8 mouse cellular contexts compared by ENCODE assay signal in the genomic region with DNA sequence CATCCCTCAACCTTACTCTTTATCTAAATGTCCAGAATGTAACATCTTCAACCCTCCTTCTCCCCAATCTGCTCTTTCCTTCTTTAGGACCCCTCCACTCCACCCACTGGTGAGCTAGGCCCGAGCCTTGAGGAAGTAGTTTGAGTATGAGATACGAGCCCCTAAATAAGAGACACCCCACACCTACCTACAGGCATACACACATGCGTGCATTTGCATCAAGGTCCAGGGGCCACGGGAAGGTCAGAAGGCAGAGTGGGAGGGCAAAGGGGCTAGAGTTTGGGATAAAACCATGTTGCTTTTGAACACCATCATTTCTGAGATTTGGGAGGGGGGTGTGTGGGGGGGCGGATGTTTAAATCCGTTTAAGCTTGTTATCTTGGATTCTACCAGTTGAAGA. TPM values are rescaled to one million over a fixed set of nuclear protein-coding genes. Genes with fewer than 3 reads are reported as not detected.
A peak's percentile ranks its signal among the peaks of the same experiment; 100 is the strongest.
DNase-seq lines count a peak whose midpoint lies in the region; ATAC-seq and TF ChIP-seq lines count a peak whose summit lies in the region.

No protein-coding gene starts in this region.

- H3K27ac ChIP-seq in left cerebral cortex, adult 2 months = peak overlapping the region; percentile 93
- H3K27ac ChIP-seq in embryonic facial prominence, embryonic 15.5 days (replicated peaks) = peak overlapping the region; percentile 95
- no peak overlapping the region for H3K27ac ChIP-seq in intestine, postnatal 0 days (ENCODE audit: low read depth, low read length)
- peak overlapping the region; percentile 95 for H3K27ac ChIP-seq in neural tube, embryonic 15.5 days (replicated peaks)

- ATAC-seq in embryonic facial prominence, embryonic 15.5 days (ENCODE audit: insufficient number of reproducible peaks, low FRiP score, low TSS enrichment, low read depth) = no peak
- ATAC-seq in intestine, postnatal 0 days = no peak
- ATAC-seq in neural tube, embryonic 15.5 days (ENCODE audit: low FRiP score) = no peak

- peaks cover 42% of the 10 kb centered on the region for H3K27me3 ChIP-seq in embryonic facial prominence, embryonic 15.5 days
- H3K27me3 ChIP-seq in intestine, postnatal 0 days (replicated peaks; ENCODE audit: control insufficient read depth, insufficient read depth, low read length) = peaks cover 26% of the 10 kb centered on the region
- H3K27me3 ChIP-seq in neural tube, embryonic 15.5 days (replicated peaks) = no peaks in the 10 kb centered on the region

- H3K4me2 ChIP-seq in embryonic facial prominence, embryonic 15.5 days (replicated peaks) = peak overlapping the region; percentile 85
- peak overlapping the region; percentile 98 for H3K4me2 ChIP-seq in intestine, postnatal 0 days (replicated peaks; ENCODE audit: low read depth)
- peak overlapping the region; percentile 85 for H3K4me2 ChIP-seq in neural tube, embryonic 15.5 days

- 21% methylated on average over 6 of the region's 6 CpGs for WGBS in embryonic facial prominence, embryonic 15.5 days
- WGBS in intestine, postnatal 0 days = 22% methylated on average over 6 of the region's 6 CpGs
- 5% methylated on average over 6 of the region's 6 CpGs for WGBS in neural tube, embryonic 15.5 days

- DNase-seq in left cerebral cortex, adult 2 months (ENCODE audit: extremely low spot score in 1 of 2, low spot score in 2 of 2) = no peak
- DNase-seq in left cerebral cortex, postnatal 4 days = no peak
- no peak for DNase-seq in thymus, postnatal 0 days (ENCODE audit: low spot score)
- no peak for DNase-seq in kidney, postnatal 14 days
- DNase-seq in spleen, postnatal 10 days (ENCODE audit: low spot score in 2 of 2) = no peak

- H3K36me3 ChIP-seq in embryonic facial prominence, embryonic 15.5 days = no peaks in the 10 kb centered on the region
- H3K36me3 ChIP-seq in intestine, postnatal 0 days (ENCODE audit: control insufficient read depth, insufficient read depth) = no peaks in the 10 kb centered on the region
- H3K36me3 ChIP-seq in neural tube, embryonic 15.5 days = no peaks in the 10 kb centered on the region

- no peak for TF ChIP-seq CTCF in left cerebral cortex, adult 2 months (IDR thresholded peaks at IDR 0.05)
- no peak for TF ChIP-seq CTCF in intestine, postnatal 0 days (IDR thresholded peaks at IDR 0.05; ENCODE audit: low read depth)

- H3K9me3 ChIP-seq in embryonic facial prominence, embryonic 15.5 days (replicated peaks) = no peaks in the 10 kb centered on the region
- no peaks in the 10 kb centered on the region for H3K9me3 ChIP-seq in intestine, postnatal 0 days (ENCODE audit: control insufficient read depth)
- no peaks in the 10 kb centered on the region for H3K9me3 ChIP-seq in neural tube, embryonic 15.5 days (replicated peaks)

- intact Hi-C loops in left cerebral cortex, adult 2 months (cut with DNase I) = loop anchor here (2.0 to 5.0 kb wide), 4 partner anchors 68 to 247 kb away; no protein-coding TSS in a partner anchor
- intact Hi-C loops in left cerebral cortex, postnatal 4 days (cut with DNase I) = loop anchor here (5.0 kb wide), 2 partner anchors 172 to 242 kb away; no protein-coding TSS in a partner anchor

- peak overlapping the region; percentile 76; the same call in 1 of the 2 replicates for H3K9ac ChIP-seq in embryonic facial prominence, embryonic 15.5 days
- H3K9ac ChIP-seq in intestine, postnatal 0 days (ENCODE audit: low read depth, low read length) = no peak overlapping the region
- peak overlapping the region; percentile 82 for H3K9ac ChIP-seq in neural tube, embryonic 15.5 days (replicated peaks)

- peak overlapping the region; percentile 92 for H3K4me3 ChIP-seq in left cerebral cortex, adult 2 months
- peak overlapping the region; percentile 69 for H3K4me3 ChIP-seq in embryonic facial prominence, embryonic 15.5 days (replicated peaks)
- peak overlapping the region; percentile 70 for H3K4me3 ChIP-seq in intestine, postnatal 0 days (ENCODE audit: low read depth, low read length)
- peak overlapping the region; percentile 70 for H3K4me3 ChIP-seq in neural tube, embryonic 15.5 days (replicated peaks)

- peaks cover 61% of the 10 kb centered on the region for H3K4me1 ChIP-seq in embryonic facial prominence, embryonic 15.5 days
- no peaks in the 10 kb centered on the region for H3K4me1 ChIP-seq in intestine, postnatal 0 days (replicated peaks; ENCODE audit: control insufficient read depth, insufficient read depth, low read length)
- peaks cover 61% of the 10 kb centered on the region for H3K4me1 ChIP-seq in neural tube, embryonic 15.5 days

RNA-seq across cellular contexts. Expression of a gene that starts 2.5 kb away (rescaled TPM):
- 10 to 100 TPM; 79.1 to 84.5 TPM for total RNA-seq in left cerebral cortex, adult 2 months (2021)
- 10 to 100 TPM; 51.8 to 54.2 TPM for total RNA-seq in left cerebral cortex, postnatal 4 days (2021)
- 14.0 and 14.1 TPM in 2 replicates for polyA plus RNA-seq in embryonic facial prominence, embryonic 15.5 days (2015; fragmentation: Nextera tagmentation; extraction: Ambion mirVana)
- polyA plus RNA-seq in intestine, postnatal 0 days (2015; fragmentation: Nextera tagmentation; extraction: Ambion mirVana) = 2.4 and 2.8 TPM in 2 replicates
- polyA plus RNA-seq in neural tube, embryonic 15.5 days (2015; fragmentation: Nextera tagmentation; extraction: Ambion mirVana) = 46.1 and 52.3 TPM in 2 replicates
- 0.91 and 1.3 TPM in 2 replicates for polyA plus RNA-seq in thymus, postnatal 0 days (2015; fragmentation: Nextera tagmentation; extraction: Ambion mirVana)
